Mouse (Mus musculus) forebrain, embryonic 15.5 days (tissue): ENCODE results near the gene Gm45233. TPM values are rescaled to one million over a fixed set of nuclear protein-coding genes. Genes with fewer than 3 reads are reported as not detected.

ENCODE experiments used
- ATAC-seq: fragments of 200-750 bp; cut with Nextera tagmentation; replicated peaks from 2 replicates; pipeline ENCODE4 v1.8.0; 2017; ENCODE audit warnings: mild to moderate bottlenecking, moderate TSS enrichment, moderate library complexity
- H3K27ac ChIP-seq: fragments of 300-500 bp; sonication (generic); replicated peaks from 2 replicates; pipeline ENCODE4 v1.5.1; 2015; ENCODE audit warnings: mild to moderate bottlenecking, inconsistent platforms
- H3K27me3 ChIP-seq: fragments of 300-500 bp; sonication (generic); 2 replicates; pipeline ENCODE4 v1.6.1; 2015; ENCODE audit warnings: inconsistent platforms
- H3K36me3 ChIP-seq: fragments of 300-500 bp; sonication (generic); 2 replicates; pipeline ENCODE4 v1.6.1; 2015; ENCODE audit warnings: mild to moderate bottlenecking, inconsistent platforms
- H3K4me1 ChIP-seq: fragments of 300-500 bp; sonication (generic); 2 replicates; pipeline ENCODE4 v1.6.1; 2015; ENCODE audit warnings: inconsistent platforms
- H3K4me2 ChIP-seq: fragments of 300-500 bp; sonication (generic); replicated peaks from 2 replicates; pipeline ENCODE4 v1.6.1; 2015; ENCODE audit warnings: mild to moderate bottlenecking, inconsistent platforms
- H3K4me3 ChIP-seq: fragments of 300-500 bp; sonication (generic); 2 replicates; pipeline ENCODE4 v1.5.1; 2015; ENCODE audit warnings: mild to moderate bottlenecking, inconsistent platforms
- H3K9ac ChIP-seq: fragments of 300-500 bp; sonication (generic); replicated peaks from 2 replicates; pipeline ENCODE4 v1.6.1; 2015; ENCODE audit warnings: mild to moderate bottlenecking, inconsistent platforms
- H3K9me3 ChIP-seq: fragments of 300-500 bp; sonication (generic); 2 replicates; pipeline ENCODE4 v1.6.1; 2016; ENCODE audit warnings: inconsistent platforms
- WGBS: fragments of 180-500 bp; shearing (Covaris S2); methylation state at CpG from one replicate; pipeline ENCODE4 v1.1.7; 2015; ENCODE audit warnings: mixed read lengths; 5-methylcytosine and 5-hydroxymethylcytosine counted together
- polyA plus RNA-seq: library from polyadenylated mRNA; unstranded; fragments of >200 nt; fragmentation: Nextera tagmentation; extraction: Ambion mirVana; gene quantifications from 2 replicates; pipeline ENCODE4 v1.2.1, GENCODE M21; 2015

The Gm45233 gene
- polyA plus RNA-seq, 1 experiment from 2014 or later, result not detected

- H3K4me3 ChIP-seq, result no peak overlapping the region
- H3K27ac ChIP-seq, result no peak overlapping the region
- no peak overlapping the region for H3K9ac ChIP-seq
- WGBS, result 68% methylated on average over 3 of the region's 3 CpGs
- H3K9me3 ChIP-seq, result no peaks in the 10 kb centered on the region
- H3K4me2 ChIP-seq, result no peak overlapping the region
- no peak for ATAC-seq
- H3K4me1 ChIP-seq, result peaks cover 17% of the 10 kb centered on the region
- H3K27me3 ChIP-seq, result peaks cover 6% of the 10 kb centered on the region; the same call in 1 of the 2 replicates
- 0 out of 2 replicates have a peak, but pooled peaks cover 9% of the 10 kb centered on the region for H3K36me3 ChIP-seq
These were observed 37.3 kb downstream of the Gm45233 start for GRCm38 (mm10) chr7:43481191-43481590.

DNA sequence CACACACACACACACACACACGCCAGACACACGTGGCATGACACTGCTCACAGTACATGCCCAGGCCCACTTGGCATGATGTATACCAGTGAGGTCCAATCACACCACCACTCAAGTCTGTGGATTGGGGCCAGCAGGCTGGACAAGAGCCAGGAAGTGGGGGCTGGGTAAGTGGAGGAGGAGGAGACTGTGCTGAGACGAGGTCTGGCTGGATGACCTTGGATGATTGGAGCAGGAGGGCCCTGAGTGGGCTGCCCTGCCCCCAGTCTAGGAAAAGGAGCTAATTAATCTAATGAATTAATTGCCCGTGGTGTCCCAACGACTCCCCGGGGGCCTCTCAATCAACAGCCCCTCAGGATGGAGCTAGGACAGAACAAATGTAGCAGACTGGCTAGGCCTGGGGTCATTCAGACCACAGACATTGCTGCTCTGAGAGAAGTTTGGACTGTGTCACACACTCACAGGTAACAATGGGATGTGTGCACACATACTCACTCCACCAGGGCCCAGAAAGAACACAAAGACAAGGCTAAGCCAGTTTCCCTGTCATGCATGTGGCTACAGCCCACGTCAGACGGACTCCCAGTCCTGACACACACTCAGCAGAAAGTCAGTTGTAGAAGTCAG lies 38.3 kb downstream of the Gm45233 start:
- Histone ChIP-seq H3K27ac (no peak overlapping the region), H3K4me2 (no peak overlapping the region), H3K9ac (no peak overlapping the region), H3K36me3 (0 out of 2 replicates have a peak, but pooled peaks cover 7% of the 10 kb centered on the region), H3K4me3 (no peak overlapping the region), H3K27me3 (peaks cover 5% of the 10 kb centered on the region; the same call in 1 of the 2 replicates), H3K4me1 (peaks cover 14% of the 10 kb centered on the region), H3K9me3 (no peaks in the 10 kb centered on the region)
- ATAC-seq, result peak; percentile 51
- 25% methylated on average over 8 of the region's 8 CpGs for WGBS

- Histone ChIP-seq H3K9me3 (no peaks in the 10 kb centered on the region), H3K27me3 (no peaks in the 10 kb centered on the region), H3K4me1 (peaks cover 13% of the 10 kb centered on the region), H3K4me3 (no peak overlapping the region), H3K36me3 (0 out of 2 replicates have a peak, but pooled peaks cover 7% of the 10 kb centered on the region), H3K9ac (no peak overlapping the region), H3K27ac (no peak overlapping the region), H3K4me2 (no peak overlapping the region)
- ATAC-seq, result no peak
- WGBS, result 25% methylated on average over 10 of the region's 10 CpGs
These were observed 39.3 kb downstream of the Gm45233 start for GRCm38 (mm10) chr7:43483236-43483635.

- Histone ChIP-seq H3K27me3 (no peaks in the 10 kb centered on the region), H3K4me2 (peak overlapping the region; percentile 80), H3K9me3 (no peaks in the 10 kb centered on the region), H3K9ac (peak overlapping the region; percentile 96; the same call in 1 of the 2 replicates), H3K4me3 (peak overlapping the region; percentile 93), H3K4me1 (peaks cover 24% of the 10 kb centered on the region), H3K36me3 (no peaks in the 10 kb centered on the region), H3K27ac (peak overlapping the region; percentile 80)
- ATAC-seq, result 0 out of 2 replicates have a peak, but pooled peaks have one; percentile 1
- WGBS, result 35% methylated on average over 5 of the region's 5 CpGs
These were observed 44.7 kb downstream of the Gm45233 start for GRCm38 (mm10) chr7:43488646-43489045.

GRCm38 (mm10) chr7:43489631-43490125 lies 45.8 kb downstream of the Gm45233 start, which contains the start of gene Iglon5:
Gene Iglon5 (minus strand): TSS chr7:43490075.
- WGBS, result 2% methylated on average over 15 of the region's 41 CpGs

DNA sequence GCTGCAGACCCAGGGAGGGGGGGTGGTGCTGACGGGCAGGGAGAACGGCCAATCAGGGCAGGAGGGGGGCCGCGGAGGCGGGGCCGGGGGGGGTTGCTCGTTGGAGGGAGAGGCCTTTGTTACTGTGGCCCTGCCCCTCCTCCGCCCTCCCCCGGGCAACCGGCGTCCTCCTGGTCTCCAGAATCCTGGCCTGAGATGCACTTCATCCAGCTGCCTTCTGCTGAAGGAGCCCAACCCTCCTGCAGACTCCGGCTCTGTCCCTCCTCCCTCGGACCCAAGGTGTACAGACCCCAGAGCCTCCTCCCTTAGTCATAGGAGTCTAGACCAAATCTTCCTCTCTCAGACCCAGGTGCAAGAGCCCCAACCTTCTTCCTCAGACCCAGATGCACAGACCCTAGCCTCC lies 46.3 kb downstream of the Gm45233 start:
- ATAC-seq, result peak; percentile 82
- H3K4me2 ChIP-seq, result peak overlapping the region; percentile 80
- H3K4me3 ChIP-seq, result peak overlapping the region; percentile 93
- H3K4me1 ChIP-seq, result peaks cover 24% of the 10 kb centered on the region
- H3K36me3 ChIP-seq, result no peaks in the 10 kb centered on the region
- H3K9ac ChIP-seq, result peak overlapping the region; percentile 96
- H3K27ac ChIP-seq, result peak overlapping the region; percentile 80
- 0% methylated on average over 6 of the region's 13 CpGs for WGBS
- no peaks in the 10 kb centered on the region for H3K27me3 ChIP-seq
- H3K9me3 ChIP-seq, result no peaks in the 10 kb centered on the region

More at GRCm38 (mm10) chr7:43489631-43490125, 45.8 kb downstream of the Gm45233 start, which contains the start of gene Iglon5:
- Histone ChIP-seq H3K9me3 (no peaks in the 10 kb centered on the region), H3K27ac (peak within 1 kb of the TSS; percentile 80), H3K27me3 (no peaks in the 10 kb centered on the region), H3K36me3 (no peaks in the 10 kb centered on the region), H3K4me1 (peaks cover 24% of the 10 kb centered on the region), H3K4me3 (peak within 1 kb of the TSS; percentile 93), H3K4me2 (peak within 1 kb of the TSS; percentile 80), H3K9ac (peak within 1 kb of the TSS; percentile 96)
- peak; percentile 65 for ATAC-seq

GRCm38 (mm10) chr7:43490861-43491260 lies 46.9 kb downstream of the Gm45233 start:
- peak; percentile 20; the same call in 1 of the 2 replicates for ATAC-seq
- peak overlapping the region; percentile 93; the same call in 1 of the 2 replicates for H3K4me3 ChIP-seq
- H3K4me1 ChIP-seq, result peaks cover 24% of the 10 kb centered on the region
- H3K27ac ChIP-seq, result no peak overlapping the region
- no peaks in the 10 kb centered on the region for H3K36me3 ChIP-seq
- H3K9me3 ChIP-seq, result no peaks in the 10 kb centered on the region
- peak overlapping the region; percentile 80 for H3K4me2 ChIP-seq
- no peaks in the 10 kb centered on the region for H3K27me3 ChIP-seq
- 77% methylated on average over 9 of the region's 9 CpGs for WGBS
- H3K9ac ChIP-seq, result peak overlapping the region; percentile 96; the same call in 1 of the 2 replicates

DNA sequence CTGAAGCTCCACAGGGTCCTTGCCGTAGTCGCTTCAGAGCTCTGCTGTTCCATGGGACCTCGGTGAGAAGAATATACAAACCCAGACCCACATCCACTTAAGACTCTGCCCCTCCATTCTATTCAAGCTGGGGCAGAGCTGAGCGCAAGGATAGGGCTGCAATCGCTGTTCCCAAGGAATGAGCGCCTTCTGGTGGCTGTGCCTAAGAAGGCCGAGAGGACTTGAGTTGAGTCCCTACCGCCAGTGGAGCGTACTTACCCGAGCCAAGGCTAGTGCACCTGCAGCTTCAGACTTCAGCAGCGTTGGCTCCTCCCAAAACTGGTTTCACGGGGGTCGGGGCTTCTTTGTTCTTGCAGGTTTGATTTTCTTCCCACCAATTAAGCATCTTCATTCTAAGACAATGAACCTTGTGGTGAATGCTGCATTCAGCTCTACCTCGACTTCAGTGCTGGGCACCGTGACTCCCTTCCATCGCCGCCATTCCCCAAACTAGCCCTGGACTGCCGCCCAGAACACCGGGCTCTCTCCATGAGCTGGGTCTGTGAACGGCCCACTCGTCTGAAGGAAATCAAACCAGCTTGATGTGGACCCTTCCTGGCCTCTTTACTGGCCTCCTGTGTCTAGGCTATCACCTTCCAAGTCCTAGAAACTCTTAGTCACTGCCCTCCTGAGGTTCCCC lies 51.6 kb downstream of the Gm45233 start:
- ATAC-seq, result peak; percentile 78
- 0 out of 2 replicates have a peak overlapping the region, but pooled peaks have one; percentile 5 for H3K4me2 ChIP-seq
- H3K4me3 ChIP-seq, result no peak overlapping the region
- H3K27ac ChIP-seq, result no peak overlapping the region
- no peak overlapping the region for H3K9ac ChIP-seq
- H3K36me3 ChIP-seq, result no peaks in the 10 kb centered on the region
- no peaks in the 10 kb centered on the region for H3K27me3 ChIP-seq
- peaks cover 4% of the 10 kb centered on the region for H3K4me1 ChIP-seq
- no peaks in the 10 kb centered on the region for H3K9me3 ChIP-seq
- WGBS, result 9% methylated on average over 21 of the region's 21 CpGs

DNA sequence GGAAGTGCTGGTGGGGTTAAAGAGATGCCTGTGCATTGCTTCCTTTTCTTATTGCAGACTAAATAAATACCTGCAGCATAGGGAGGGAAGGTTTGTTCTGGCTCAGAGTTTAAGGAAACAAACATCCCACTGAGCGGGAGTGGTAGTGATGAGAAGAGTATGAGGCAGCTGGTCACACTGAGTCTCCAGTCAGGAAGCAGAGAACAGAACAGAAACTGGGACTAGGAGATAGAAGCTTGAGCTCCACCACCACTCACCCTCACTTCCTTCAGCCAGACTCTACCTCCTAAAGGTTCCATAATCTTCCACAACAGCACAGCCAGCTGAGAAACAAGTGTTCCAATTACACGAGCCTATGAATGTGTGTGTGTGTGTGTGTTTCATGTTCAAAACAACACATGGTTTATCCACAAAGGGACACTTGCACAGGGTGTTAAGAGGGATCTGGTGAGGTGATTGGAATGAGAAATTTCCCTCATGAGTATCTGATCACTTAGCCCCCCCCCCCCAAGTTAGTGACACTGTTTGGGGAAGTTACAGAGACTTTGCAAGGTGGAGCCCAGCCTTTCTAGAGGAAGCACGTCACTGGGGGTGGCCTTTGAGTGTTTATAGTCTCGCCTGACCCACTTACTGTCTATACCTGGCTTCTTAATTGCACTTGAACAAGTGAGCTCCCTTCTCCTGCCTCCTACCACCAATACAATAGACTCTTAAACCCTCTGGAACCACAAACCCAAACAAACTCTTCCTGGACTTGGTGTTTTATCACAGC lies 68.0 kb downstream of the Gm45233 start:
- H3K27ac ChIP-seq, result no peak overlapping the region
- H3K36me3 ChIP-seq, result no peaks in the 10 kb centered on the region
- no peaks in the 10 kb centered on the region for H3K27me3 ChIP-seq
- ATAC-seq, result no peak
- no peaks in the 10 kb centered on the region for H3K9me3 ChIP-seq
- H3K9ac ChIP-seq, result no peak overlapping the region
- H3K4me1 ChIP-seq, result no peaks in the 10 kb centered on the region
- WGBS, result 66% methylated on average over 4 of the region's 4 CpGs
- H3K4me2 ChIP-seq, result no peak overlapping the region
- no peak overlapping the region for H3K4me3 ChIP-seq

- Histone ChIP-seq H3K4me3 (no peak overlapping the region), H3K4me2 (no peak overlapping the region), H3K9ac (no peak overlapping the region), H3K36me3 (no peaks in the 10 kb centered on the region), H3K27me3 (no peaks in the 10 kb centered on the region), H3K4me1 (no peaks in the 10 kb centered on the region), H3K27ac (no peak overlapping the region), H3K9me3 (no peaks in the 10 kb centered on the region)
- ATAC-seq, result no peak
- WGBS, result 86% methylated on average over 4 of the region's 4 CpGs
These were observed 68.6 kb downstream of the Gm45233 start for GRCm38 (mm10) chr7:43512519-43512918.
